Mouse (Mus musculus) kidney, postnatal 36 days (tissue): ENCODE data around the gene Ctu2.

Experiments
- DNase-seq, 2 experiments: peaks; one replicate each; pipeline ENCODE4 v3.0.0; 2021 to 2022; ENCODE audit warnings: mixed read lengths in 2 of 2

Gene Ctu2

DNA sequence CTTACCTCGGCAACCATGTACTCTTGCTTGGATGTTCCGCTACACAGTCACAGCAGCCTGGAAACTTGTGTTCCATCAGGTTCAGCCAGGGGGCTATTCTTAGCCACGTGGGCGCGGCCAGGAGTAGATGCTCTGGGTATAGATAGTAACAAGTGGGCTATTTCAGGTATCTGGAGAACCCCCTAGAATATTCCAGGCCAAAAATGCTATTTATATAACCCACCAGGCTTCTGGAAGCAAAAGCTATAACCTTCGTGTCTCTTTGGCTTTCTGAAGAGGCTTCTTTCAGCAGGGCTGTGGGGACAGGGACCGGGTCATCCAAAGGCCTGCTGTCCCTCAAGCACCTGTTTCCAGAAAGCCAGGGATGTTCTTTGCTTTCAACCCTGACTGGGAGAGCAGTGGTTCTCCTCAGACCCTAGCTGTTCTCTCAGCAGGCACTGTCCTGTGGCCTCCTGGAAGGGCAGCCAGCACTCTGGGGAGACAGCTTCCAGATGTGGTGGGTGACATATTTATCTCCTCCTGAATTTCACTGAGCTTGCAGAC, 24.7 kb upstream of the Ctu2 start:
- DNase-seq = no peak

- no peak for DNase-seq
Measured at GRCm38 (mm10) chr8:122452154-122452553, 23.8 kb upstream of the Ctu2 start.

- no peak for DNase-seq
Measured at GRCm38 (mm10) chr8:122454409-122454808, 21.5 kb upstream of the Ctu2 start.

DNA sequence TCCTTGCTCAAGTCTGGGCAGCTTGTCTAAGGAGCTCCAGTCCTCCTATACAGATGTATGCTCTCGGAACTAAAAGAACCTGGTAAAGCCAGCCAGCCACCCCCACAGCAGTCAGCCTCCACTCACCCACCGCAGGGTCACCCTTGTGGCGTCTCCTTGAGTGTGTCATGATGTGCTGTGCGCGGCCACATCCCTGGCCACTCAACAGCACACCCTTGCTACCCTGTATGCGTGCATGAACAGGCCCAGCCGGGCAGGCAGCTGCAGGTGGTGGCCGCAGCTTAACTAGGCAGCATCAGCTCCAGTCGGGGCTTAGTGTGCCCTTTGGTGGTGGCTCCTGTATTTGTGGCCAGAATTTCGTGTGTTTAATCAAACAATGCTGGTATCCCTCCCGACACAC, 18.8 kb upstream of the Ctu2 start:
- DNase-seq = no peak

DNA sequence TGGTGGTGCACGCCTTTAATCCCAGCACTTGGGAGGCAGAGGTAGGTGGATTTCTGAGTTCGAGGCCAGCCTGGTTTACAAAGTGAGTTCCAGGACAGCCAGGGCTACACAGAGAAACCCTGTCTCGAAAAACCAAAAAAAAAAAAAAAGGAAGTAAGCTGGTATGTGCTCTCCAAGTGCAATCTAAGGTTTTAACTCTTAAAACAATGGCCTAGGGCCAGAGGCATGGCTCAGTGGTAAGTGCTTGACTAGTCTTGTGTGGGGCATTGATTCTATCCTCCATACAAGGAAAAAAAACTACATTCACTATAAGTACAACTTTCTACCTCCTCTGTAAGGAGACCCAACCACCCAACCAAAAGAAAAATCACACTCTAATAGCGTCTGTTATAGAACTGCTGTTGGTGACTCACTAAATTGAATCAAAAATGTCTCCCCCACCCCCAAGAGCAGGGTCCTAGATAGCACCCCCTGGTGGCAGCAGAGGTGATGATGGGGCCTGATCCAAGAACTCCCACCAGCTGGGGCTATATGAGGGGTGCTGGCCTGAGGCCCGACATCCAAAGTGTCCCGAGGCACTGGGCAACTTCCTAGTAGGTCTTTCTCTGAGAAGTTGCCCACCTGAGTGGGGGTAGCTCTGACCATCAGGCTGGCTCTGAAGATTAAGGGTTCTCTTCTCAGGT, 16.6 kb upstream of the Ctu2 start:
- DNase-seq = peak in 1 of 2 experiments; percentile 43

- no peak for DNase-seq
Measured at GRCm38 (mm10) chr8:122459990-122460389, 16.0 kb upstream of the Ctu2 start.

- peak; percentile 84 to 88 for DNase-seq
Measured at GRCm38 (mm10) chr8:122460524-122461472, 15.1 kb upstream of the Ctu2 start, which contains the start of gene Snai3. Gene Snai3, minus strand, starts transcription at chr8:122460733.

DNA sequence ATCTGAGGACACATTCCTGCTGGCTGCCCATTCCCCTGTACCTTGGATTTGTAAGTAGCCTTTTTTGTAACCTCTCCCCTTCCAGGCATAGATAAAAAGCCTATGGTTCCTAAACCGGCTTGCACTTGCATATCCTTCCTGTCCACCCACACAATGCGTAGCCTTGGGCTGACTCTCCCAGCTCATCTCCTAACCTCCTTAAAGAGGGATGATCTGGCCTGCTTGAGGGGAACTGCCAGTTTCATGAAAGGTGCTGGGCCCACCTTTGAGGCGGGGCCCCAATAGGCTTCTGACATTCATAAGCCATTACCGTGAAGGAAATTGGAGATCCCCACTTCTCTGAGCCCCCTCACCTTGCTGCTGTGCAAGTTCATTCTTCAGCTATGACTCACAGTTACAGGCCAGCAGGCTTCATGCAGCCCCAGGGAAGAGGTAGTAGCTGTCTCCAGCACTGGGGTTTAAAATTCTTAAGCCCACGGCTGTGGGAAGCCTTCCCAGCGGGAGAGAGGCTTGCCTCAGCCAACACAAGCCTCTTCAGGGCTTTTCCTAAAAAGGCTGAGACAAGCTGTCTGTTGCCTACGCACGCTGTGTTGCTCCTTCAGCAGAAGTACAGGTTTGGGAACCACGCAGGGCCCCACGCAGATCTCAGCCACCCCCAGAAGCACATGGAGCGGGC, 14.3 kb upstream of the Ctu2 start:
- no peak for DNase-seq

- DNase-seq = no peak
Measured at GRCm38 (mm10) chr8:122462510-122462909, 13.4 kb upstream of the Ctu2 start.

GRCm38 (mm10) chr8:122463651-122464640, 12.0 kb upstream of the Ctu2 start:
- DNase-seq = peak; percentile 27 to 31

- DNase-seq = no peak
Measured at GRCm38 (mm10) chr8:122464985-122465384, 11.0 kb upstream of the Ctu2 start.

DNA sequence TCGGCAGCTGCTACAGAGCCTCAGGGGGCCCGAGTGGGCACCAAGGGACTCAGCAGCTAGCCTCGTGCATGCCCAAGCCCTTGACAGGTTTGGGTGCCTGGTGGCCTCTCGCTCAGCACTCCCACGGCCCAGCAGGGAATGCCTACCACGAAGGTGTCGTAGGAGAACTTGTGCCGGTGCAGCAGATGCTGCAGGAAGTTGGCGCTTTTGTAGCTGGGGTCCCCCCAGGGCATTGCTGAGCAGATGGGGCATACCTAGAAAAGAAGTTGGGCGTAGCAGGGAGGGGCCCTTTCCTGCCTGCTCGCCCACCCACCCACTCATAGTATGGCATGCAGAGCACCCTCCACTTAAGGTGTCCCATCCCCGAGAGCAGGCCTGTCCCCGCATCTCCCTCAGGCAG, 8.1 kb upstream of the Ctu2 start:
- no peak for DNase-seq

DNA sequence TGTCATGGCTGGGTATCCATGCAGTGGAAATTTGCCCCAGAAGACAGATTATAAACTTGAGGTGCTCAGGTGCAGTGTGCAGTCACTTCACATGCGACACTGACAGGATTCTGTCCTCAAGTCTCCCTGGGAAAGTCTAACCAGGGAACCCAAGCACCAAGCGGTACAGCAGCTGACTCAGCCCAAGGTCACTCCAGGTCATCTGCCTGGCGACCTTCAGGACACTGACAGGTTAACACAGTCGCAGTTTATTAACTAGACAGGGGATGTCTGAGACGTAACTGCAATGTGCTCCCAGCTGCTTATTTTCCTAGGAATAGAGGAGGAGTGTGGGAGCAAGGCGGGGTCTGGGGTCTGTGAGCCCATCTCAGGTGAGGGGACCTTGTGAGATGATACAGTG, 6.5 kb upstream of the Ctu2 start:
- peak; percentile 28 to 35 for DNase-seq

DNA sequence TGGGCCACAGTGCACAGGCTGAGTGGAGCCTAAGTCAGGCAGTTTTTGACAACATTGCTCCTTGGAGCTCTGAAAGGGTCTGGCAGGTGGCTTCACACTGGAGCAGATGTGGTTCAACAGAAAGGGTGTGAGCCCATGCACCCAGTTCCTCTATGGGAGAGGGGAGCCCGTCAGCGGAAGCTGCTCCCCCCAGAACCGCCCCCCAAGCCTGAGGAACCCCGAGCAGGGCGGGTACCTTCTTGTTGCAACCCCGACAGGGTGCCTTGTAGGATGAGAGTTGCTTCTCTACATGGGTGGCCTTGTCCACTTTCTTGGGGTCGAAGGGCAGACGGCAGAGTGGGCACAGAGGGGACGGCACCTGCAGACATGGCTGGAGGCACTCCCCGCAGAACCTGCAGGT, 6.0 kb upstream of the Ctu2 start:
- no peak for DNase-seq

DNA sequence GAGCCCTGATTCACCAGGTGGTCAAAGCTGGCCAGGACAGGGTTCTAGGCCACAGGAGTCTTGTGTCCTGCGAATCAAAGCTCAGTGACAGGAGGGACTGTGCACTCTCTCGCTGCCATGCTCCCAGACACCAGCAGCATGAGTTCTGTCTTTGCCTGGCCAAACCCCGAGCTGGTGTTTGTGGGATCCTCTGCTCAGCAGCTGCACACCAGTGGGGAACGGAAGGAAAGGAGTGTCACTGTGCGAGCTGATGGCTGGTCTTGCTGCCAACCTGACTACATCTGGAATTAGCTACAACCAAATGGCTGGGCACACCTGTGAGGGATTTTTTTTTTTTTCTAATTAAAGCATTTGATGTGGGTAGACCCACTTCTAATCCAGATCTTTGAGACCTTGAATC, 5.3 kb upstream of the Ctu2 start:
- DNase-seq = no peak

GRCm38 (mm10) chr8:122473911-122474421, 2.0 kb upstream of the Ctu2 start:
- DNase-seq = no peak

- peak; percentile 44 to 72 for DNase-seq
Measured at GRCm38 (mm10) chr8:122474951-122475560, 887 bp upstream of the Ctu2 start.

- DNase-seq = no peak
Measured at GRCm38 (mm10) chr8:122482448-122482847, 6.5 kb downstream of the Ctu2 start.

DNA sequence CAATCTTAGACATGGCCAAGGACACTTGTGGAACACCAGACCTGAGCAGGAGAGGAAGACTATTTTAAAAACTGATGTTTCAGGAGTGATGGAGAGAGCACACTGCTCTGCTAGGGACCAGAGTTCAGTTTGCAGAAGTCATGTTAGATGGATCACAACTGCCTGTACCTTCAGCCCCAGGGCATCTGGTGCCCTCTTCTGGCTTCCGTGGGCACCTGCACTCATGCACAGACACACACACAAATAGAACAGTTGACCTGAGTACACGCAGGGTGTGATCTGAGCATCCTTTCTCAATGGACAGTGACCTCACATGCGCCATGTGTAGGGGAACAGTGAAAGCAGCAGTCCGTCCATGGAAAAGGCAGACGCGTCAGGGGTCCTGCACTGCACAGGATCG, 7.9 kb downstream of the Ctu2 start:
- DNase-seq = no peak

- no peak for DNase-seq
Measured at GRCm38 (mm10) chr8:122484831-122485230, 8.9 kb downstream of the Ctu2 start.

- no peak for DNase-seq
Measured at GRCm38 (mm10) chr8:122488387-122488786, 12.4 kb downstream of the Ctu2 start.
